Mouse (Mus musculus) limb, embryonic 14.5 days (tissue): Measurements from ENCODE around the gene Cacna1e. TPM values are rescaled to one million over a fixed set of nuclear protein-coding genes. Genes with fewer than 3 reads are reported as not detected.

Source experiments
- ATAC-seq: fragments of 200-750 bp; cut with Nextera tagmentation; 2 replicates; pipeline ENCODE4 v1.8.0; 2017; ENCODE audit warnings: low read depth, moderate number of reproducible peaks, moderate TSS enrichment; ENCODE audit not compliant: low FRiP score
- DNase-seq: peaks from one replicate; pipeline ENCODE4 v3.0.0-alpha.2; 2015; ENCODE audit warnings: low spot score
- H3K27ac ChIP-seq: fragments of 300-500 bp; sonication (generic); replicated peaks from 2 replicates; pipeline ENCODE4 v1.5.1; 2014; ENCODE audit warnings: low read depth, mild to moderate bottlenecking, low read length, moderate library complexity, mixed read lengths
- H3K27me3 ChIP-seq: fragments of 300-500 bp; sonication (generic); 2 replicates; pipeline ENCODE4 v1.6.1; 2014; ENCODE audit warnings: low read length, mixed read lengths; ENCODE audit not compliant: control insufficient read depth, insufficient read depth
- H3K36me3 ChIP-seq: fragments of 300-500 bp; sonication (generic); 2 replicates; pipeline ENCODE4 v1.6.1; 2014; ENCODE audit warnings: mild to moderate bottlenecking, low read length, moderate library complexity, mixed read lengths; ENCODE audit not compliant: control insufficient read depth, insufficient read depth
- H3K4me1 ChIP-seq: fragments of 300-500 bp; sonication (generic); 2 replicates; pipeline ENCODE4 v1.6.1; 2014; ENCODE audit warnings: antibody characterized with exemption, low read length, mixed read lengths; ENCODE audit not compliant: control insufficient read depth, insufficient read depth
- H3K4me2 ChIP-seq: fragments of 300-500 bp; sonication (generic); replicated peaks from 2 replicates; pipeline ENCODE4 v1.6.1; 2014; ENCODE audit warnings: low read depth, mild to moderate bottlenecking, low read length, moderate library complexity; ENCODE audit not compliant: severe bottlenecking
- H3K4me3 ChIP-seq: fragments of 300-500 bp; sonication (generic); replicated peaks from 2 replicates; pipeline ENCODE4 v1.5.1; 2014; ENCODE audit warnings: low read length
- H3K9ac ChIP-seq: fragments of 300-500 bp; sonication (generic); 2 replicates; pipeline ENCODE4 v1.6.1; 2014; ENCODE audit warnings: mild to moderate bottlenecking, low read depth, low read length, moderate library complexity; ENCODE audit not compliant: severe bottlenecking
- H3K9me3 ChIP-seq: fragments of 300-500 bp; sonication (generic); 2 replicates; pipeline ENCODE4 v1.6.1; 2016; ENCODE audit warnings: low read length; ENCODE audit not compliant: control insufficient read depth
- POLR2A ChIP-seq: fragments of 200-500 bp; IDR thresholded peaks from 2 replicates; pipeline ENCODE4 v1.8.0; 2012; ENCODE audit warnings: inconsistent platforms, mild to moderate bottlenecking, moderate library complexity, borderline replicate concordance; ENCODE audit not compliant: insufficient read depth, insufficient read length; ENCODE audit errors: extremely low read depth
- WGBS: fragments of 180-500 bp; shearing (Covaris S2); extraction: QIAGEN DNeasy Blood & Tissue Kit; methylation state at CpG from one replicate; pipeline ENCODE4 v1.1.7; 2014; 5-methylcytosine and 5-hydroxymethylcytosine counted together
- polyA plus RNA-seq, 2 experiments: library from polyadenylated mRNA; depleted of rRNA in 1 of 2; stranded (reverse) in 1 of 2; unstranded in 1 of 2; fragments of >200 nt; fragmentation: Nextera tagmentation in 1 of 2; extraction: Ambion mirVana in 1 of 2; gene quantifications; 2 replicates each; pipeline versions ENCODE4 v1.2.1 to v1.2.3; 2012 to 2014

The Cacna1e gene
- polyA plus RNA-seq, 2 experiments, result 0.51 to 1.4 TPM

DNA sequence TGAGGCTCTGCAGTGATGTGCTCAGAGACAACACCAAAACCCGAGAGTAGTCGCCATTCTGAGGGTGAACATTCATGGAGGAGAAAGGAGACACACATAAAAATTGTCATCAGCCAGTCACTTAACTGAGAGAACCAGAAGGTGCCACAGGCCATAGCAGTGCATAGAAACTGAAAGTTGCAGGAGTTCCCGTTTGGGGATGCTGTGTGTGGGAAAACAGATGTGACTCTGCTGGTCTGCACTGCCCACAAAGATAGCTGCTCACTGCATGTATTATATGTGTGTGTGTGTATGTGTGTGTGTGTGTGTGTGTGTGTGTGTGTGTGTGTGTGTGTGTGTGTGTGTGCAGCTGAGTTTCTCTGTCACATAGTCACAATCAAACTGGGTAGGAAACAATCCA is 61.2 kb downstream of the Cacna1e start:
- Histone ChIP-seq H3K9ac (no peak overlapping the region), H3K27ac (no peak overlapping the region), H3K36me3 (no peaks in the 10 kb centered on the region), H3K27me3 (no peaks in the 10 kb centered on the region), H3K4me2 (no peak overlapping the region), H3K9me3 (no peaks in the 10 kb centered on the region), H3K4me1 (no peaks in the 10 kb centered on the region), H3K4me3 (no peak overlapping the region)
- ATAC-seq, result no peak
- no peak for TF ChIP-seq POLR2A
- WGBS, result 59% methylated on average over 3 of the region's 3 CpGs
- no peak for DNase-seq

DNA sequence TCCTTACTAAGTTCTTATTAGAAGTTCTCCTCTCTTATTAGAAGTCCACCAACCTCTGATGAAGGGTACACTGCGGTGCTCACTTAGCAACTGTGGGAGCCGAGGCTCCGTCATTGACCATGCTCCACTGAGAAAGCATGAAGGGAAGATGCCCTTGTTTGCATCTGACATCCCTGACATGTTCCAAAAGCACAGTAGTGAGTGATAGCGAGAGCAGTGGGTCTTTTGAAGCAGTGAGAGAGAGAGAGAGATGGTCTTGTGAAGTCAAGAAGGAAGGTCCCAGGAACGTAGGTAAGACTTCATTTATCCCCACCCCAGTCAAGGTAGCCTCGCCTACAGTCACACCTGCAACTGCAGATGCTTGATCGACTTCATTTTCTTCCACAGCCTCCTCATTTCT is 63.9 kb downstream of the Cacna1e start:
- Histone ChIP-seq H3K27ac (no peak overlapping the region), H3K27me3 (no peaks in the 10 kb centered on the region), H3K4me3 (no peak overlapping the region), H3K36me3 (no peaks in the 10 kb centered on the region), H3K4me1 (no peaks in the 10 kb centered on the region), H3K9me3 (no peaks in the 10 kb centered on the region), H3K4me2 (no peak overlapping the region), H3K9ac (no peak overlapping the region)
- WGBS, result 85% methylated on average over 7 of the region's 7 CpGs
- no peak for DNase-seq
- no peak for ATAC-seq
- no peak for TF ChIP-seq POLR2A

DNA sequence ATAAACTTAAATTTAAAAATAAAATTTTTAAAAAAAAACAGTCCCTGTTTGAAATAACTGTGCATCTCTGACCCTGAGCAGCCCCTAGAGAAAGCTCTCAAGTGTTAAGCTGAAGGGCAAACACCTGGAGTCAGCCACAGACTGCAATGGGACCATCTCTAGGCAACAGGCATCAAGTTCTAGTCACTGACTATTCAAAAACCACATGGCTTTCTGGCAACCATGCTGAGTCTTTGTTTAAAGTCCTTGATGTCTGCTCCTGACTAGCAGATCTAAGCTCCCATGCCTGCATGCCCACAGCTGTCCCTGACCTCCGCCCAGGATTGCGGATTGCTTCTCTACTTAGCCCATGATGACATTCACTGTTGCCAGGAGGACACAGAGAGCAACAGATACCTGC is 64.3 kb downstream of the Cacna1e start:
- H3K4me3 ChIP-seq, result no peak overlapping the region
- TF ChIP-seq POLR2A, result no peak
- H3K4me1 ChIP-seq, result no peaks in the 10 kb centered on the region
- no peak overlapping the region for H3K27ac ChIP-seq
- DNase-seq (no peak), ATAC-seq (no peak)
- WGBS, result 89% methylated on average over 2 of the region's 2 CpGs
- no peak overlapping the region for H3K9ac ChIP-seq
- no peaks in the 10 kb centered on the region for H3K9me3 ChIP-seq
- no peak overlapping the region for H3K4me2 ChIP-seq
- no peaks in the 10 kb centered on the region for H3K27me3 ChIP-seq
- no peaks in the 10 kb centered on the region for H3K36me3 ChIP-seq

DNA sequence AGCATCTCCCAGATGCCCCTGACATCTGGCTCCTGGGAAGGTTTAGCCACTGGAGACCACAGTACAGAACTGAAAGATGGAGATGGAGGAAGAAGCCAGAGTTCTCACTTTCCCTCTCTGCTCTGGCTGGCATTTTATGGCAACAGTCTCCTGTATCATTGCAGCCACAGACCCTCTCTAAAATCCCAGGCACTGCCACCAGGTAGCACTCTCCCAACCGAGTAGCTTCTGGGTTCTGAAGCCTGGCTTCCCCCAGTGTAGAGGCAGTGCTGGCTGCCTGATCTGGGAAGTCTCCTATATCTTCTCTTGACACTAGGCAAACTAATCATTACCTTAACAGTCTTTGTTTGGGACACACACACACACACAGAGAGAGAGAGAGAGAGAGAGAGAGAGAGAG is 65.6 kb downstream of the Cacna1e start:
- Histone ChIP-seq H3K27ac (no peak overlapping the region), H3K4me3 (no peak overlapping the region), H3K36me3 (no peaks in the 10 kb centered on the region), H3K9ac (no peak overlapping the region), H3K4me2 (no peak overlapping the region), H3K9me3 (no peaks in the 10 kb centered on the region), H3K4me1 (no peaks in the 10 kb centered on the region), H3K27me3 (no peaks in the 10 kb centered on the region)
- no peak for TF ChIP-seq POLR2A
- no peak for ATAC-seq
- WGBS, result 28% methylated on average over 1 of the region's 1 CpGs
- DNase-seq, result no peak

DNA sequence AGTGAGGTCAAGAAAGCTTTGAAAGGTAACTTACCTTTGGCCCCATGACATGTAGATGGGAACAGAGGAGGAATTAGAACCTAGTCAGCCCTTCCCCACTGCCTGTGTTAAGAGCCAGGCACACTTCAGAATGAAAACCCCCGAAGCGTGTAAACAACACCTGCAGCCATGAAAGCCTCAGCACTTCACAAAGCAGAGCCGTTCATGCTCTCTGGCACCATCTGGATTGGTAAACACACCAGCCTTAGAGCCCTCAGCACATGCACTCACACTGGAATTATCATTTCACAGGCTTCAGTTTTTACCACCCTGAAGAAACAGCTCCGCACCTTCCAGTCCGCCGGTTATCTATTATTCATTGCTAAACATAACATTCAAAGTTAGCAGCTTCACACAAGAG is 67.5 kb downstream of the Cacna1e start:
- DNase-seq (no peak), ATAC-seq (no peak)
- Histone ChIP-seq H3K4me1 (no peaks in the 10 kb centered on the region), H3K27ac (no peak overlapping the region), H3K36me3 (no peaks in the 10 kb centered on the region), H3K9me3 (no peaks in the 10 kb centered on the region), H3K4me3 (no peak overlapping the region), H3K9ac (no peak overlapping the region), H3K27me3 (no peaks in the 10 kb centered on the region), H3K4me2 (no peak overlapping the region)
- TF ChIP-seq POLR2A, result no peak
- WGBS, result 66% methylated on average over 6 of the region's 6 CpGs

DNA sequence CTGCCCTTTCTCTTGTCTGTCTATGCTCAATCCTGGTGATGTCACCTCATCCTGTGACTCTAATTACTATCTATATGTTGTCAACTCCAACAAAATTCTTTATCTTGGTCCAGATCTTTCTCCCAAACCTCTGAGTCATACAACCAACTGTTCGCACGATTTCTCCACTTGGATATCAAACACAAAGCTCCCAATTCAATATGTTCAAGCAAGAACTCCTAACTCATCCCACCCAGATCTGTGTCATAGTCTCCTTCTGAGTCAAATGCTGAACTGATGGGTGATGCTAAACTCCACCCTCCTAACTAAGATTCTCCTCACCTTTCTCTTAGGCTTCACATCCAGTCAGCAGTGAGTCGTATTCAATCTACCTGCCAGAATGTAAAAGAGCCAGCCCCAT is 68.0 kb downstream of the Cacna1e start:
- Histone ChIP-seq H3K27ac (no peak overlapping the region), H3K4me1 (no peaks in the 10 kb centered on the region), H3K36me3 (no peaks in the 10 kb centered on the region), H3K27me3 (no peaks in the 10 kb centered on the region), H3K9ac (no peak overlapping the region), H3K4me2 (no peak overlapping the region), H3K4me3 (no peak overlapping the region), H3K9me3 (no peaks in the 10 kb centered on the region)
- ATAC-seq, result no peak
- 90% methylated on average over 3 of the region's 3 CpGs for WGBS
- no peak for TF ChIP-seq POLR2A
- DNase-seq, result no peak
